Mouse (Mus musculus) left cerebral cortex, adult 11 months (tissue): ENCODE data around the gene Atp8b4.
"Not testable (repeated sequence)": the region's sequence is repeated elsewhere in the genome, so short reads cannot be mapped to it uniquely, and the experiment has no call there.

Experiments
- DNase-seq: peaks from one replicate; pipeline ENCODE4 v3.0.0; 2022; ENCODE audit warnings: low spot score

The Atp8b4 gene

GRCm38 (mm10) chr2:126500521-126500920, at the start of gene Atp8b4:
Gene Atp8b4, minus strand, starts transcription at chr2:126500674.
- no peak for DNase-seq

DNA sequence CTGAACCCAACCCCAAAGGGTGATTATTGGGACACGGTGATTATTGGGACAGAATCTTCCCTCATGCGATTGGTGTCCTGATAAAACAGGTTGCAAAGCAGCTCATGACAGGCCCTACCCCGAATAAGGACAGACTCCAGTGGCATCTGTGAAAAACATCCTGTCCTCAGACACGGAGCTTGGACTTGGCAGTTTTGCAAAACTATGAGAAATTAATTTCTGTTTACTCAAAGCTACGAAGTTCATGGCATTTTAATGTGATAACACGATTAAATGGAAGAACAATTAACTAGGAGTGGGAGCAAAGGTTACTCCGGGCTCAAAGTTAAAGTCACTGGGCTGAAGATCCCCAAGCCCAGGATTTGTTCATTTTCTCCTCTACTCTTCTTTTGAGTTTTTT, 49.2 kb upstream of the Atp8b4 start:
- no peak for DNase-seq

- DNase-seq, result no peak
Measured at GRCm38 (mm10) chr2:126546392-126546791, 45.9 kb upstream of the Atp8b4 start.

GRCm38 (mm10) chr2:126545297-126545696, 44.8 kb upstream of the Atp8b4 start:
- DNase-seq, result no peak

DNA sequence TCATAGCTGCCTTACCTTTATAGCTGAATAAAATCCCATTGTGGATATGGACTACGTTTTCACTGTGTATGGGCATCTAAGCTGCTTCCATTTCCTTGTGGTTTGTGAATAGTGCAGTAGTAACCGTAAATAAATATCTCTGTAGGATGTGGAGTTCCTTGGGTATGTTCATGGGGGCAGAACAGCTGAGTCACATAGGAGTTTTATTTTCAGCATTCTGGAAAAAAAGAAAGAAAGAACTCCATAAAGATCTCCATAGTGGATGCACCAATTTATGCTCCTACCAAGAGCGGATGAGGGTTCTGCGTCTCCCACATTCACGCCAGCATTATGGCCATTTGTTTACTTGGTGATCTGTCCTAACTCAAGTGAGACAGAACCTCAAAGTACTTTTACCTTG, 41.7 kb upstream of the Atp8b4 start:
- DNase-seq, result no peak

GRCm38 (mm10) chr2:126540390-126540925, 40.0 kb upstream of the Atp8b4 start:
- no peak for DNase-seq

DNA sequence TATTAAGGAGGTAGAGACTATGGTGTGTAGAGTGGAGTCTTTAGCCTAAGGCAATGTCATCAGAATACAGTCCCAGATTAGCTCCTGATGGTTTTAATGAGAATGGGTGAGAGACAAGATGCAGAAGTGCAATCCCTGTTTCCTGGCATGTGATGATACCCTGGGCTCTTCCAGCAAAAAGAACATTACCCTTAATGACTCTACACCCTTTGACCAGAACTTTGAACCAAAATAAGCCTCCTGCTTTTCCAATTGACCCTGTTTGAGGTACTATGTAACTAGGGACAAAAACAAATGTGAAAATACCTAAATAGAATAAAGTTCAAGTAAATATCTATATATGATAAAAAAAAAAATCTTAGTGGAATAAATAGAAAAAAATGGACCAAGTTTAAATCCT, 37.2 kb upstream of the Atp8b4 start:
- no peak for DNase-seq

DNA sequence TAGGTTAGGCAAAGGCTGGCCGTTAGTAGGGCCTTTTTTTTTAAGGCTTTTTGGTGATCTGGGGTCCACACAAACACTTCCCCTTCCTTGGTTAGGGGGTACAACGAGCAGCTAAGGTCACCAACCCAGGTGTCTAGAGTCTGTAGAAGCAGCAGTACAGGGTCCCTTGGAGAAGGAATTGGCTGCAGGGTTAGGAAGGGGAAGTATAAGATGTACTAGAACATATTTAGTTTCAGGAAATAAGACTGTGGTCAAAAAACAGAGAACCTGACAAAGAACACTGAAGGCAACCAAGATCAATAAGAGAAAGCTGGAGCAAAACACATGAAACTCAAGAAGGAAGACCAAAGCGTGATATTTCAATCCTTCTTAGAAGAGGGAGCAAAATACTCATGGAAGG, 30.1 kb upstream of the Atp8b4 start:
- no peak for DNase-seq

- no peak for DNase-seq
Measured at GRCm38 (mm10) chr2:126527461-126527860, 27.0 kb upstream of the Atp8b4 start.

DNA sequence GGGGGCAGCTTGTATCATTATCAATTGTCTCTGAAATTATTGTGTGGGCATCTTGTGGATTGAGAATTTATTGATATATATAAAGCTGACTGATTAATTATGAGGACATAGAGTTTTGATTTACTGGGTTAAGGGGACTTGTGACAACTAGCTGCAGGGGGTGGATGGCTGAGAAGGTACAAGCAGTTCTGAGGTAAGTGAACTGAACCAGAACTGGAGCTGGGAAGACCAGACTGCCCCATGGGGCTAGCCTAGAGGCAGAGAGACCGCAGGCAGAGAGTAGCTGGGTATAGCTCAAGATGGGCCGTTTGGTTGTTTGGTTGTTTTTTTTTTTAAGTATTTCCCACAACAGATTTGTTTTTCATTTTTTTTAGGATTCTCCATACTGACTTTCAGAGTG, 23.8 kb upstream of the Atp8b4 start:
- no peak for DNase-seq

- not testable (repeated sequence) for DNase-seq
Measured at GRCm38 (mm10) chr2:126523101-126523745, 22.7 kb upstream of the Atp8b4 start.

DNA sequence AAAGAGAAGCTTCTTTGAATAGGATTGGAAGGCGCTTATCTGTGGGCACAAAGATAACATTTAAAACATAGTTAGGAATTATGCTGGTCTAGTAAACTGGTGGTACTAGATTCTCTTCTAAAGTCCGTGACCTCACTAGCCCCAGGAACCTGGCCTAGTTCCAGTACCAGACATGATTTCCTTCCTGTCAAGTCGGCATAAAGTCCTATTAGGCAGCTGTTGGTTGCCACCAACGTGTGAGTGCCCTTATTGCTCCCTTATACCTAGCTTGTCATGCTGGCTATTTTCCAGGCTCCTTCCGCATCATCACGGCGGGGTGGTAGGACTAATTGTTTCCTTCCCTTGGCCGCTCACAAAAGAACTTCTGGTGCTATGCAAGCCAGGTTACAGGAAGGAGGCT, 21.6 kb upstream of the Atp8b4 start:
- DNase-seq, result no peak

GRCm38 (mm10) chr2:126521471-126521870, 21.0 kb upstream of the Atp8b4 start:
- no peak for DNase-seq

GRCm38 (mm10) chr2:126520828-126521227, 20.4 kb upstream of the Atp8b4 start:
- no peak for DNase-seq

- DNase-seq, result no peak
Measured at GRCm38 (mm10) chr2:126519872-126520581, 19.6 kb upstream of the Atp8b4 start.

GRCm38 (mm10) chr2:126515069-126515826, 14.8 kb upstream of the Atp8b4 start:
- DNase-seq, result no peak

- DNase-seq, result no peak
Measured at GRCm38 (mm10) chr2:126508228-126508627, 7.8 kb upstream of the Atp8b4 start.

- DNase-seq, result no peak
Measured at GRCm38 (mm10) chr2:126507477-126507876, 7.0 kb upstream of the Atp8b4 start.

- no peak for DNase-seq
Measured at GRCm38 (mm10) chr2:126505156-126505555, 4.7 kb upstream of the Atp8b4 start.

- no peak for DNase-seq
Measured at GRCm38 (mm10) chr2:126499730-126500129, 744 bp downstream of the Atp8b4 start.

GRCm38 (mm10) chr2:126498761-126499452, 1.6 kb downstream of the Atp8b4 start:
- DNase-seq, result no peak

GRCm38 (mm10) chr2:126496838-126497237, 3.6 kb downstream of the Atp8b4 start:
- DNase-seq, result no peak
